Mouse (Mus musculus) c-Kit-positive CD71-positive TER-119-positive erythroid progenitor cells, embryonic 14.5 days (primary cell): ENCODE measurements around the gene Gpr27.

Source experiments
- DNase-seq: peaks from one replicate; pipeline ENCODE4 v3.0.0-alpha.2; 2013; ENCODE audit warnings: low spot score

The Gpr27 gene

GRCm38 (mm10) chr6:99677325-99677724, 15.2 kb upstream of the Gpr27 start:
- DNase-seq, result no peak

- no peak for DNase-seq
These were observed 14.4 kb upstream of the Gpr27 start for GRCm38 (mm10) chr6:99678108-99678507.

- no peak for DNase-seq
These were observed 8.5 kb upstream of the Gpr27 start for GRCm38 (mm10) chr6:99683974-99684373.

- DNase-seq, result peak; percentile 20
These were observed 7.6 kb upstream of the Gpr27 start for GRCm38 (mm10) chr6:99684899-99685298.

- no peak for DNase-seq
These were observed 4.0 kb upstream of the Gpr27 start for GRCm38 (mm10) chr6:99688513-99688912.

GRCm38 (mm10) chr6:99691666-99692205, 743 bp upstream of the Gpr27 start:
- DNase-seq, result no peak

- no peak for DNase-seq
These were observed 700 bp downstream of the Gpr27 start for GRCm38 (mm10) chr6:99692916-99693841.

- no peak for DNase-seq
These were observed 8.0 kb downstream of the Gpr27 start for GRCm38 (mm10) chr6:99700484-99700883.

GRCm38 (mm10) chr6:99711576-99712101, 19.2 kb downstream of the Gpr27 start:
- DNase-seq, result no peak

GRCm38 (mm10) chr6:99713256-99713655, 20.8 kb downstream of the Gpr27 start:
- DNase-seq, result no peak

- DNase-seq, result no peak
These were observed 22.7 kb downstream of the Gpr27 start for GRCm38 (mm10) chr6:99715191-99715590.

- no peak for DNase-seq
These were observed 23.4 kb downstream of the Gpr27 start for GRCm38 (mm10) chr6:99715913-99716312.

- no peak for DNase-seq
These were observed 28.6 kb downstream of the Gpr27 start for GRCm38 (mm10) chr6:99721032-99721431.

- DNase-seq, result no peak
These were observed 29.9 kb downstream of the Gpr27 start for GRCm38 (mm10) chr6:99722390-99722789.

- DNase-seq, result no peak
These were observed 33.6 kb downstream of the Gpr27 start, which contains the start of gene Prok2 for GRCm38 (mm10) chr6:99725971-99726561. TSS of gene Prok2 (minus strand) at chr6:99726392.

GRCm38 (mm10) chr6:99726576-99727303, 34.3 kb downstream of the Gpr27 start:
- no peak for DNase-seq

- no peak for DNase-seq
These were observed 37.4 kb downstream of the Gpr27 start for GRCm38 (mm10) chr6:99729853-99730252.

GRCm38 (mm10) chr6:99731926-99732325, 39.4 kb downstream of the Gpr27 start:
- DNase-seq, result no peak

GRCm38 (mm10) chr6:99732673-99733072, 40.2 kb downstream of the Gpr27 start:
- DNase-seq, result no peak

GRCm38 (mm10) chr6:99734666-99735065, 42.2 kb downstream of the Gpr27 start:
- DNase-seq, result no peak

- DNase-seq, result no peak
These were observed 50.4 kb downstream of the Gpr27 start for GRCm38 (mm10) chr6:99742866-99743265.
